Mouse (Mus musculus) midbrain, embryonic 14.5 days (tissue): ENCODE results near the gene Tmod3. TPM values are rescaled to one million over a fixed set of nuclear protein-coding genes. Genes with fewer than 3 reads are reported as not detected.
"Not testable (repeated sequence)": the region's sequence is repeated elsewhere in the genome, so short reads cannot be mapped to it uniquely, and the experiment has no call there.

Source experiments
- ATAC-seq: fragments of 200-750 bp; cut with Nextera tagmentation; 2 replicates; pipeline ENCODE4 v1.8.0; 2017; ENCODE audit warnings: moderate number of reproducible peaks, moderate library complexity; ENCODE audit not compliant: low FRiP score, low TSS enrichment
- DNase-seq: peaks from one replicate; pipeline ENCODE4 v3.0.0-alpha.2; 2015
- H3K27ac ChIP-seq: fragments of 300-500 bp; sonication (generic); replicated peaks from 2 replicates; pipeline ENCODE4 v1.5.1; 2014; ENCODE audit warnings: mild to moderate bottlenecking, low read depth, low read length, moderate library complexity
- H3K27me3 ChIP-seq: fragments of 300-500 bp; sonication (generic); 2 replicates; pipeline ENCODE4 v1.6.1; 2014; ENCODE audit warnings: low read length, control low read depth, mixed read lengths; ENCODE audit not compliant: control insufficient read depth, insufficient read depth
- H3K36me3 ChIP-seq: fragments of 300-500 bp; sonication (generic); 2 replicates; pipeline ENCODE4 v1.6.1; 2014; ENCODE audit warnings: low read length, control low read depth; ENCODE audit not compliant: control insufficient read depth, insufficient read depth
- H3K4me1 ChIP-seq: fragments of 300-500 bp; sonication (generic); 2 replicates; pipeline ENCODE4 v1.6.1; 2014; ENCODE audit warnings: mild to moderate bottlenecking, antibody characterized with exemption, low read length, control low read depth; ENCODE audit not compliant: control insufficient read depth, insufficient read depth
- H3K4me2 ChIP-seq: fragments of 300-500 bp; sonication (generic); 2 replicates; pipeline ENCODE4 v1.6.1; 2014; ENCODE audit warnings: mild to moderate bottlenecking, low read length, moderate library complexity
- H3K4me3 ChIP-seq: fragments of 300-500 bp; sonication (generic); replicated peaks from 2 replicates; pipeline ENCODE4 v1.5.1; 2014; ENCODE audit warnings: low read depth, low read length
- H3K9ac ChIP-seq: fragments of 300-500 bp; sonication (generic); replicated peaks from 2 replicates; pipeline ENCODE4 v1.6.1; 2014; ENCODE audit warnings: mild to moderate bottlenecking, low read length, moderate library complexity
- H3K9me3 ChIP-seq: fragments of 300-500 bp; sonication (generic); 2 replicates; pipeline ENCODE4 v1.6.1; 2016; ENCODE audit warnings: low read length, control low read depth, mixed read lengths; ENCODE audit not compliant: control insufficient read depth
- WGBS: fragments of 180-500 bp; shearing (Covaris S2); extraction: QIAGEN DNeasy Blood & Tissue Kit; methylation state at CpG from one replicate; pipeline ENCODE4 v1.1.7; 2014; 5-methylcytosine and 5-hydroxymethylcytosine counted together
- polyA plus RNA-seq: library from polyadenylated mRNA; unstranded; fragments of >200 nt; fragmentation: Nextera tagmentation; extraction: Ambion mirVana; gene quantifications from 2 replicates; pipeline ENCODE4 v1.2.1, GENCODE M21; 2014

The Tmod3 gene
- polyA plus RNA-seq, 1 experiment from 2014 or later = 73.0 TPM

GRCm38 (mm10) chr9:75495945-75496344, 63.5 kb downstream of the Tmod3 start:
- WGBS = 92% methylated on average over 10 of the region's 10 CpGs
- no peak overlapping the region for H3K4me3 ChIP-seq
- no peak overlapping the region for H3K4me2 ChIP-seq
- H3K27me3 ChIP-seq = no peaks in the 10 kb centered on the region
- H3K9me3 ChIP-seq = no peaks in the 10 kb centered on the region
- H3K4me1 ChIP-seq = no peaks in the 10 kb centered on the region
- ATAC-seq (no peak), DNase-seq (no peak)
- H3K27ac ChIP-seq = no peak overlapping the region
- peaks cover 6% of the 10 kb centered on the region for H3K36me3 ChIP-seq
- no peak overlapping the region for H3K9ac ChIP-seq

GRCm38 (mm10) chr9:75494407-75495005, 65.0 kb downstream of the Tmod3 start:
- no peak overlapping the region for H3K9ac ChIP-seq
- 89% methylated on average over 9 of the region's 9 CpGs for WGBS
- no peak overlapping the region for H3K27ac ChIP-seq
- no peaks in the 10 kb centered on the region for H3K4me1 ChIP-seq
- H3K4me2 ChIP-seq = no peak overlapping the region
- DNase-seq (no peak), ATAC-seq (no peak)
- H3K27me3 ChIP-seq = no peaks in the 10 kb centered on the region
- peaks cover 6% of the 10 kb centered on the region for H3K36me3 ChIP-seq
- no peaks in the 10 kb centered on the region for H3K9me3 ChIP-seq
- no peak overlapping the region for H3K4me3 ChIP-seq

- H3K4me2 ChIP-seq, H3K27me3 ChIP-seq, H3K4me3 ChIP-seq, H3K4me1 ChIP-seq, DNase-seq, H3K27ac ChIP-seq, ATAC-seq, H3K36me3 ChIP-seq, H3K9me3 ChIP-seq, H3K9ac ChIP-seq: not testable (repeated sequence)
- 97% methylated on average over 7 of the region's 7 CpGs for WGBS
These were observed 71.2 kb downstream of the Tmod3 start for GRCm38 (mm10) chr9:75488255-75488654.

- Histone ChIP-seq H3K9ac (no peak overlapping the region), H3K27ac (no peak overlapping the region), H3K4me3 (no peak overlapping the region), H3K36me3 (0 out of 2 replicates have a peak, but pooled peaks cover 9% of the 10 kb centered on the region), H3K9me3 (no peaks in the 10 kb centered on the region), H3K27me3 (no peaks in the 10 kb centered on the region), H3K4me1 (no peaks in the 10 kb centered on the region), H3K4me2 (no peak overlapping the region)
- DNase-seq = no peak
- no peak for ATAC-seq
- WGBS = 90% methylated on average over 6 of the region's 6 CpGs
These were observed 74.2 kb downstream of the Tmod3 start for GRCm38 (mm10) chr9:75485231-75485630.

- ATAC-seq = no peak
- no peak overlapping the region for H3K4me2 ChIP-seq
- 93% methylated on average over 5 of the region's 5 CpGs for WGBS
These were observed 78.9 kb downstream of the Tmod3 start for GRCm38 (mm10) chr9:75480536-75481075.

GRCm38 (mm10) chr9:75479106-75479725, 80.2 kb downstream of the Tmod3 start:
- H3K36me3 ChIP-seq = 0 out of 2 replicates have a peak, but pooled peaks cover 7% of the 10 kb centered on the region
- H3K27me3 ChIP-seq = no peaks in the 10 kb centered on the region
- H3K27ac ChIP-seq = no peak overlapping the region; the same call in 1 of the 2 replicates
- ATAC-seq (no peak; the same call in 1 of the 2 replicates), DNase-seq (peak; percentile 28)
- no peak overlapping the region for H3K4me3 ChIP-seq
- WGBS = 49% methylated on average over 8 of the region's 8 CpGs
- no peak overlapping the region for H3K9ac ChIP-seq
- H3K4me1 ChIP-seq = no peaks in the 10 kb centered on the region
- no peak overlapping the region for H3K4me2 ChIP-seq
- no peaks in the 10 kb centered on the region for H3K9me3 ChIP-seq

More at GRCm38 (mm10) chr9:75480536-75481075, 78.9 kb downstream of the Tmod3 start:
- H3K27me3 ChIP-seq = no peaks in the 10 kb centered on the region
- no peak overlapping the region for H3K9ac ChIP-seq
- no peaks in the 10 kb centered on the region for H3K4me1 ChIP-seq
- H3K9me3 ChIP-seq = no peaks in the 10 kb centered on the region
- DNase-seq = no peak
- no peak overlapping the region for H3K27ac ChIP-seq
- H3K36me3 ChIP-seq = 0 out of 2 replicates have a peak, but pooled peaks cover 9% of the 10 kb centered on the region
- H3K4me3 ChIP-seq = no peak overlapping the region

- no peak overlapping the region for H3K9ac ChIP-seq
- no peaks in the 10 kb centered on the region for H3K9me3 ChIP-seq
- ATAC-seq (no peak), DNase-seq (no peak)
- no peaks in the 10 kb centered on the region for H3K4me1 ChIP-seq
- no peak overlapping the region for H3K4me2 ChIP-seq
- H3K27me3 ChIP-seq = no peaks in the 10 kb centered on the region
- H3K4me3 ChIP-seq = no peak overlapping the region
- peaks cover 10% of the 10 kb centered on the region; the same call in 1 of the 2 replicates for H3K36me3 ChIP-seq
- no peak overlapping the region for H3K27ac ChIP-seq
- 68% methylated on average over 3 of the region's 3 CpGs for WGBS
These were observed 82.2 kb downstream of the Tmod3 start for GRCm38 (mm10) chr9:75477212-75477611.

GRCm38 (mm10) chr9:75468297-75468696, 91.2 kb downstream of the Tmod3 start:
- Histone ChIP-seq H3K4me2 (no peak overlapping the region), H3K4me1 (no peaks in the 10 kb centered on the region), H3K27ac (no peak overlapping the region), H3K27me3 (no peaks in the 10 kb centered on the region), H3K9ac (no peak overlapping the region), H3K36me3 (peaks cover 64% of the 10 kb centered on the region), H3K4me3 (no peak overlapping the region), H3K9me3 (no peaks in the 10 kb centered on the region)
- ATAC-seq = no peak
- DNase-seq = no peak
- 81% methylated on average over 14 of the region's 14 CpGs for WGBS

GRCm38 (mm10) chr9:75467581-75467980, 91.9 kb downstream of the Tmod3 start:
- H3K9me3 ChIP-seq = no peaks in the 10 kb centered on the region
- ATAC-seq (no peak), DNase-seq (no peak)
- H3K27ac ChIP-seq = no peak overlapping the region
- WGBS = 97% methylated on average over 3 of the region's 3 CpGs
- H3K4me1 ChIP-seq = no peaks in the 10 kb centered on the region
- H3K4me2 ChIP-seq = no peak overlapping the region
- H3K36me3 ChIP-seq = peaks cover 66% of the 10 kb centered on the region
- no peaks in the 10 kb centered on the region for H3K27me3 ChIP-seq
- no peak overlapping the region for H3K9ac ChIP-seq
- no peak overlapping the region for H3K4me3 ChIP-seq
